Mouse (Mus musculus): ENCODE measurements around the gene Tmem106a.
"Not testable (repeated sequence)": the region's sequence is repeated elsewhere in the genome, so short reads cannot be mapped to it uniquely, and the experiment has no call there.

- TF ChIP-seq CHD2 (IDR thresholded peaks at IDR 0.05; ENCODE audit: low read depth, low read length); ZC3H11A (IDR thresholded peaks at IDR 0.05; ENCODE audit: borderline replicate concordance, low read depth, low read length); ZNF384 (IDR thresholded peaks at IDR 0.05; ENCODE audit: low read depth, low read length); HCFC1 (IDR thresholded peaks at IDR 0.05; ENCODE audit: borderline replicate concordance, insufficient read depth, low read length): not testable (repeated sequence)
These were observed 3.0 kb downstream of the Tmem106a start for GRCm38 (mm10) chr11:101585031-101585430.

All from ES-E14 (cell line).